Mouse (Mus musculus) hindbrain, postnatal 0 days (tissue): ENCODE measurements around the gene Hist1h2bb. TPM values are rescaled to one million over a fixed set of nuclear protein-coding genes. Genes with fewer than 3 reads are reported as not detected.

Source experiments
- ATAC-seq: fragments of 200-750 bp; cut with Nextera tagmentation; 2 replicates; pipeline ENCODE4 v1.8.0; 2017; ENCODE audit warnings: mild to moderate bottlenecking, moderate TSS enrichment, moderate library complexity
- DNase-seq: peaks from one replicate; pipeline ENCODE4 v3.0.0-alpha.2; 2015; ENCODE audit warnings: low spot score
- H3K27ac ChIP-seq: fragments of 300-500 bp; sonication (generic); 2 replicates; pipeline ENCODE4 v1.5.1; 2014; ENCODE audit warnings: mild to moderate bottlenecking
- H3K27me3 ChIP-seq: fragments of 300-500 bp; sonication (generic); 2 replicates; pipeline ENCODE4 v1.6.1; 2014; ENCODE audit warnings: low read length, mixed read lengths; ENCODE audit not compliant: insufficient read depth
- H3K36me3 ChIP-seq: fragments of 300-500 bp; sonication (generic); 2 replicates; pipeline ENCODE4 v1.6.1; 2014; ENCODE audit warnings: low read length, mixed read lengths; ENCODE audit not compliant: insufficient read depth
- H3K4me1 ChIP-seq: fragments of 300-500 bp; sonication (generic); 2 replicates; pipeline ENCODE4 v1.6.1; 2014; ENCODE audit warnings: antibody characterized with exemption, low read length, mixed read lengths; ENCODE audit not compliant: insufficient read depth
- H3K4me2 ChIP-seq: fragments of 300-500 bp; sonication (generic); 2 replicates; pipeline ENCODE4 v1.6.1; 2014; ENCODE audit warnings: low read depth, mild to moderate bottlenecking, low read length, moderate library complexity, mixed read lengths
- H3K4me3 ChIP-seq: fragments of 300-500 bp; sonication (generic); 2 replicates; pipeline ENCODE4 v1.5.1; 2014; ENCODE audit warnings: low read length
- H3K9ac ChIP-seq: fragments of 300-500 bp; sonication (generic); replicated peaks from 2 replicates; pipeline ENCODE4 v1.6.1; 2014; ENCODE audit warnings: mild to moderate bottlenecking, low read length, moderate library complexity, mixed read lengths
- H3K9me3 ChIP-seq: fragments of 300-500 bp; sonication (generic); 2 replicates; pipeline ENCODE4 v1.6.1; 2016; ENCODE audit warnings: low read length, mixed read lengths
- CTCF ChIP-seq: IDR thresholded peaks from 2 replicates; pipeline ENCODE4 v1.5.1; 2016; ENCODE audit warnings: antibody characterized with exemption, control low read depth, low read depth
- WGBS: fragments of 180-500 bp; shearing (Covaris S2); extraction: QIAGEN DNeasy Blood & Tissue Kit; methylation state at CpG from one replicate; pipeline ENCODE4 v1.1.7; 2014; 5-methylcytosine and 5-hydroxymethylcytosine counted together
- polyA plus RNA-seq: library from polyadenylated mRNA; unstranded; fragments of >200 nt; fragmentation: Nextera tagmentation; extraction: Ambion mirVana; gene quantifications from 2 replicates; pipeline ENCODE4 v1.2.1, GENCODE M21; 2015
- total RNA-seq: library from RNA; depleted of rRNA; stranded (reverse); fragments of >200 nt; gene quantifications from 2 replicates; pipeline ENCODE4 v1.2.3, GENCODE M21; 2014

Gene Hist1h2bb
- total and polyA plus RNA-seq, 2 experiments from 2014 or later: 0.49 to 1,454 TPM

DNA sequence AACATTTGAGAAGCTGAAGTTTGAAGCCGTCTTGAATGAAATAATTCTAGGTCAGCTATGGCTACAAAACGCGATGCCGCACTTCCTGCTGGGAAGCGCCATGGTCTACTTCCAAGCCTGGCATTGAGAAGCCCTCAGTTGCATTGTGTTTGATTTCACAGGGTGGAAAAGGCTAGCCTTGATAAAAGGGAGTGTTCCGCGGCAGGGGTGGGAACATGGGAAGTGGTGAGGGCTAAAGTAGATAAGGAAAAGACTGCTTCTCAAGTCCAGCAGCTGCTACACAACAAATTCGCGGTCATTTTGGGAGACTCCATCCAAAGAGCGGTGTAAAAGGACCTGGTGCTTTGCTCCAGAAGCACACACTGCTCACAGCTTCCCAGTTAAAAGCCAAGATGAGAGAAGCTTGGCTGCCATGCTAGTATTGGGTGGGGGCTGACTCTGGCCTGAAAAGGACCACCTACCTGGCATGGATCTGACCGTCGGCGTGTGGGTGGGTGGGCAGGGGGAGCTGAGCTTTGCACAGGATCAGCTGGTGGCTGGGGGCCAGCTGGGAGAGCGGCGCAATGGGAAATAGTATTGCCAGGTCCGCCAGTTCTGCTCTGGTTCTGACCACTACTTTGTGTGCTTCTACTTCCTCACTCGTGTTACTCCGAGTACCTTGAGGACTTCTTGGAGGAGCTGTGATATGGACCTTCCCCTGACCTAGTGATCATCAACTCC, 17.9 kb upstream of the Hist1h2bb start:
- WGBS: 71% methylated on average over 18 of the region's 18 CpGs
- no peak for TF ChIP-seq CTCF

DNA sequence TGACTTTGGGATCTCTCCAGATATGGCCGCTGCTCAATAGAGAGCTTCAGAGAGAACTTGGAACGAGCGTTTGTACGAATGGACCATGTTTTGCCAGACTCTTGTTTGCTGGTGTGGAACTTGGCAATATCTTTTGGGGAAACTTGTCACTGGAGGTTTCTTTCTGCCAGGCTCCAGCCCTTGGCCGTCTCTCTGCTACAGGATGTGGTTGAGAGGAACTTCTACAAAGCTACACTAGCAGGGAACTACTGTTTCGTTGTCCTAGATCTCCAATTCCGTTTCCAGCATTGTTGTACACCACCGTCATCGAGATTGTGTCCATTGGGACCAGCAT, 17.4 kb upstream of the Hist1h2bb start:
- TF ChIP-seq CTCF: no peak

More for the DNA sequence above, 17.9 kb upstream of the Hist1h2bb start:
- H3K4me1 ChIP-seq: no peaks in the 10 kb centered on the region
- ATAC-seq (no peak), DNase-seq (no peak)
- H3K27ac ChIP-seq: no peak overlapping the region
- no peak overlapping the region for H3K4me3 ChIP-seq
- no peaks in the 10 kb centered on the region for H3K36me3 ChIP-seq
- no peak overlapping the region for H3K9ac ChIP-seq
- H3K27me3 ChIP-seq: no peaks in the 10 kb centered on the region
- H3K9me3 ChIP-seq: no peaks in the 10 kb centered on the region
- H3K4me2 ChIP-seq: no peak overlapping the region

GRCm38 (mm10) chr13:23729706-23730105, 16.8 kb upstream of the Hist1h2bb start:
- TF ChIP-seq CTCF: no peak
- Histone ChIP-seq H3K27ac (no peak overlapping the region), H3K27me3 (no peaks in the 10 kb centered on the region), H3K4me3 (no peak overlapping the region), H3K4me2 (no peak overlapping the region), H3K36me3 (no peaks in the 10 kb centered on the region), H3K9ac (no peak overlapping the region), H3K9me3 (no peaks in the 10 kb centered on the region), H3K4me1 (no peaks in the 10 kb centered on the region)
- DNase-seq: no peak
- WGBS: 92% methylated on average over 5 of the region's 5 CpGs
- ATAC-seq: no peak

More for the DNA sequence above, 17.4 kb upstream of the Hist1h2bb start:
- DNase-seq: no peak
- no peak for ATAC-seq
- Histone ChIP-seq H3K4me1 (no peaks in the 10 kb centered on the region), H3K9ac (no peak overlapping the region), H3K4me3 (no peak overlapping the region), H3K9me3 (no peaks in the 10 kb centered on the region), H3K27ac (no peak overlapping the region), H3K4me2 (no peak overlapping the region), H3K27me3 (no peaks in the 10 kb centered on the region), H3K36me3 (no peaks in the 10 kb centered on the region)
- WGBS: 91% methylated on average over 9 of the region's 9 CpGs

DNA sequence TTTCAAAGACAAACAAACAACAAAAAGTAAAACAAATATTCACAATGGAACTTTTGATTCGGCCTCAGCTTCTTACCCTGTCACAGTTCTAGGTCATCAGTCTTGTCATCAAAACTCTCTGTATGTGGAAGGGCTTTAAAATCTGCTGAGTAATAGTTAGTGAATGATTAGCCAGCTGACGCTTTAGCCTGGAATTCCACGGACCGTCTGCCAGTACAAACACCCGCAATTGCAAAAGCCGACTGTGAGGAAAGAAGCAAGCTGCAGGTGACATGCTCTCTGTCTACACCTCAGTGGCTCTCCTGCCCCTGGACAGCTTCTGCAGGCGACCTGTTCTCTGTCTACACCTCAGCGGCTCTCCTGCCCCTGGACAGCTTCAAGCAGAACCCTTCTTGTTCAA, 16.1 kb upstream of the Hist1h2bb start:
- Histone ChIP-seq H3K36me3 (no peaks in the 10 kb centered on the region), H3K4me2 (no peak overlapping the region), H3K4me3 (no peak overlapping the region), H3K27ac (no peak overlapping the region), H3K27me3 (no peaks in the 10 kb centered on the region), H3K9me3 (no peaks in the 10 kb centered on the region), H3K4me1 (no peaks in the 10 kb centered on the region), H3K9ac (no peak overlapping the region)
- 49% methylated on average over 8 of the region's 8 CpGs for WGBS
- TF ChIP-seq CTCF: no peak
- DNase-seq (no peak), ATAC-seq (no peak)

DNA sequence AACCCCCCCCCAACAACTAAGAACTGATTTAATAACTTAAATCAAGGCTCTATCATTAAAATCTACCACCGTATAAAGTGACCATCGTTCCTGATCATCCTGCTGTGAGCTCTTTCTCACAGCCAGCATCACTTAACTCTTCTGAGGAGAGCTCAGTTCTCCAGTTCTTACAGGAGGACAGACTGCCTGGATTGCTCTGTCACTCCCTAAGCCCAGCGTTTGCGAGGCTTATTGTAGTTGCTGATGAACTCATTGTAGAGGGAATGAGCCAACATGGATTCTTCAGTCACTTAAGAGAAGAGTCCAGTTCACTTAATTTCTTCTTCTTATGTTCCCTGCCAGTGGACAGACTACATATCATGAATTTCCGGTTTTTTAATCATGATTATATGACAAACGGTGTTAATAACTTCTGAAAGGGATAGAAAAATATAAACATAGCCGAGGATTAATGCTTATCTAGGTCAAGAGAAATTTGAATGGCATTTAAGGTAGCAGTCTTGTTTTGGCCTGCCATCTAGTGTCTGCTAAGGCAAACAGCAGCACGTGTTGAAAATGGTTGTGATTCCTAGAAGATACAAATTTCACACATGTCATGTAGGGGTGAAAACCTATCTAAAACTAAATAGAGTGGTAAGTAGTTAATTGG, 14.3 kb upstream of the Hist1h2bb start:
- peak; percentile 72 for DNase-seq
- TF ChIP-seq CTCF: peak; percentile 88
- WGBS: 23% methylated on average over 8 of the region's 8 CpGs

GRCm38 (mm10) chr13:23737091-23737490, 9.4 kb upstream of the Hist1h2bb start:
- 88% methylated on average over 5 of the region's 5 CpGs for WGBS
- Histone ChIP-seq H3K36me3 (no peaks in the 10 kb centered on the region), H3K4me2 (no peak overlapping the region), H3K4me1 (peaks cover 6% of the 10 kb centered on the region; the same call in 1 of the 2 replicates), H3K4me3 (no peak overlapping the region), H3K27me3 (no peaks in the 10 kb centered on the region), H3K9me3 (no peaks in the 10 kb centered on the region), H3K9ac (no peak overlapping the region), H3K27ac (no peak overlapping the region)
- DNase-seq (no peak), ATAC-seq (no peak)
- no peak for TF ChIP-seq CTCF

More for the DNA sequence above, 14.3 kb upstream of the Hist1h2bb start:
- no peak overlapping the region for H3K4me2 ChIP-seq
- ATAC-seq: 0 out of 2 replicates have a peak, but pooled peaks have one; percentile 49
- no peaks in the 10 kb centered on the region for H3K4me1 ChIP-seq
- no peak overlapping the region for H3K9ac ChIP-seq
- H3K27me3 ChIP-seq: no peaks in the 10 kb centered on the region
- H3K27ac ChIP-seq: no peak overlapping the region
- H3K36me3 ChIP-seq: no peaks in the 10 kb centered on the region
- H3K9me3 ChIP-seq: no peaks in the 10 kb centered on the region
- H3K4me3 ChIP-seq: no peak overlapping the region

DNA sequence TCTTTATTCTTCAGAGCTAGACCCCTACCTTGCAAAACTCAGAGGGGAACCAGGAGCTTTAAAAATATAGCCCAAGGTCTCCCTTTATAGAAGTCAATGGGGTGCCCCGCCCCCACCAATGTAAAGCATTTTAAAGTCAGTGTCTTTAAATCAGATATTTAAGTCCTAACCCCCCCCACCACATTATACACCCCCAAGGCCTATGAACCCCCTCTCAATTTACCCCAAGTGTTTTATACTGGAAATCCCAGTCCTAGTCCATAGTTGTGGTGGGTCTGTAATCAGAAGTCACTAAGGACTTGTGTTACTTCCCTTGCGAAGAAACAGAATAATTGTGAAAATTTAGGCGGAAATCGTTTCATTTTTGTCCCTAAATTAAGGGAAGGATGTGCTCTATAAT, 8.5 kb upstream of the Hist1h2bb start:
- Histone ChIP-seq H3K4me1 (peaks cover 6% of the 10 kb centered on the region; the same call in 1 of the 2 replicates), H3K27ac (peak overlapping the region; percentile 94), H3K4me3 (peak overlapping the region; percentile 52; the same call in 1 of the 2 replicates), H3K36me3 (no peaks in the 10 kb centered on the region), H3K27me3 (no peaks in the 10 kb centered on the region), H3K4me2 (peak overlapping the region; percentile 98), H3K9me3 (no peaks in the 10 kb centered on the region), H3K9ac (peak overlapping the region; percentile 74; the same call in 1 of the 2 replicates)
- no peak for DNase-seq
- WGBS: 25% methylated on average over 4 of the region's 4 CpGs
- TF ChIP-seq CTCF: no peak
- ATAC-seq: no peak
